Mouse (Mus musculus) 3134 (cell line): ENCODE results near the gene Tcf3.
A peak's percentile ranks its signal among the peaks of the same experiment; 100 is the strongest.

Experiments used
- DNase-seq: peaks from one replicate; pipeline ENCODE4 v3.0.0-alpha.2; 2011; ENCODE audit warnings: low spot score; ENCODE audit not compliant: insufficient read length; ENCODE audit errors: extremely low read depth

Tcf3 gene

GRCm38 (mm10) chr10:80387522-80387959 is 45.9 kb downstream of the Tcf3 start, which contains the start of gene Mex3d:
Gene Mex3d, minus strand, starts transcription at chr10:80387659.
- peak; percentile 78 for DNase-seq

- no peak for DNase-seq
Observed at GRCm38 (mm10) chr10:80386735-80387471, 46.5 kb downstream of the Tcf3 start.

GRCm38 (mm10) chr10:80385811-80386734 is 47.4 kb downstream of the Tcf3 start:
- DNase-seq = peak; percentile 73

- DNase-seq = no peak
Observed at GRCm38 (mm10) chr10:80385310-80385709, 48.1 kb downstream of the Tcf3 start.

- no peak for DNase-seq
Observed at GRCm38 (mm10) chr10:80384709-80385108, 48.7 kb downstream of the Tcf3 start.

- DNase-seq = no peak
Observed at GRCm38 (mm10) chr10:80384115-80384639, 49.3 kb downstream of the Tcf3 start.

- DNase-seq = no peak
Observed at GRCm38 (mm10) chr10:80383431-80383830, 50.0 kb downstream of the Tcf3 start.

GRCm38 (mm10) chr10:80382641-80383365 is 50.6 kb downstream of the Tcf3 start:
- DNase-seq = no peak

GRCm38 (mm10) chr10:80377716-80378115 is 55.7 kb downstream of the Tcf3 start:
- DNase-seq = no peak

- peak; percentile 55 for DNase-seq
Observed at GRCm38 (mm10) chr10:80376160-80376559, 57.3 kb downstream of the Tcf3 start.

GRCm38 (mm10) chr10:80374063-80374462 is 59.4 kb downstream of the Tcf3 start:
- no peak for DNase-seq

- no peak for DNase-seq
Observed at GRCm38 (mm10) chr10:80372706-80373105, 60.7 kb downstream of the Tcf3 start.

- no peak for DNase-seq
Observed at GRCm38 (mm10) chr10:80371983-80372382, 61.5 kb downstream of the Tcf3 start.

- no peak for DNase-seq
Observed at GRCm38 (mm10) chr10:80371411-80371966, 62.0 kb downstream of the Tcf3 start.

- no peak for DNase-seq
Observed at GRCm38 (mm10) chr10:80369995-80370747, 63.3 kb downstream of the Tcf3 start.

- DNase-seq = no peak
Observed at GRCm38 (mm10) chr10:80368392-80368791, 65.1 kb downstream of the Tcf3 start.

GRCm38 (mm10) chr10:80367954-80368353 is 65.5 kb downstream of the Tcf3 start:
- no peak for DNase-seq

GRCm38 (mm10) chr10:80365736-80366135 is 67.7 kb downstream of the Tcf3 start:
- DNase-seq = no peak

- no peak for DNase-seq
Observed at GRCm38 (mm10) chr10:80363734-80364133, 69.7 kb downstream of the Tcf3 start.
